Mouse (Mus musculus) natural killer cell, adult 2 months (primary cell): ENCODE measurements around the gene Nrf1.

Experiments used
- DNase-seq, 2 experiments: peaks; one replicate each; pipeline ENCODE4 v3.0.0; 2022; ENCODE audit warnings: low spot score in 2 of 2

The Nrf1 gene

DNA sequence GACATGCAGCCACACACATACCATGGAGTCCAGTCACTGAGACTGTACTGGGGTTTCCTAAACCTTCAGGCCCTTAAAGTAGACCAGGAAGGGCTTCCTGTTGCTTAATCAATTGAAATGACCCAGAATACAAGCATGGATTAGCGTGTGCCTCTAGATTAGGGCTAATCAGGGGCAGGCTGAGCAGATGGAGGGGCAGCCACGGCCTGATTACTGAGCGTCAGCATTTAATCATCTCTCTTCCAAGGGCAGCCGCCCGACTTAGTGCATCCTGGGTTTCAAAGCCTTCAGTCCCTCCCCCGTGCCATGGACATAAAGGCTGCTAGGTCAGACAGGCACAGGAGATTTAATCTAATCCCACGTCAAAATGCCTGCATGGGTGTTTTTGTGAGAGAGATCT lies 99.3 kb downstream of the Nrf1 start:
- DNase-seq = no peak

DNA sequence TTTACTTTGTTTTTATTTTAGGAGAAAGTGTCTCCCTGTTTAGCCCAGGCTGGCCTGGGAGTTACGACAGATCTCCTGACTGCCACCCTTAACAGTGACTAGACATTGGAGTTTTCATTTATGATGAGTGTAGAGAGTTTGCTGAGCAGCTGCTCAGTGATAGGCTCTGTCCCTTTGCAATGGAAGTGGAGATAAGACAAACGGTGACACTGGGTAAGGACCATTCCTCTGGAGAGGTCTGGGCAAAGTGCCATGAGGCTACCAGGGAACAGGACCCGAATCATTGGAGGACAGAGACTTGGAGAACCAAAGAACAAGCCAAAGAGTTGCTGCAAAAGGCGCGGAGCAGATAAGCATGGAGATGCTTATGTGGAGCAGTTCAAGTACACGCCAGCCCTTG lies 100.0 kb downstream of the Nrf1 start:
- no peak for DNase-seq

GRCm38 (mm10) chr6:30150471-30150870 lies 102.7 kb downstream of the Nrf1 start:
- DNase-seq = no peak

DNA sequence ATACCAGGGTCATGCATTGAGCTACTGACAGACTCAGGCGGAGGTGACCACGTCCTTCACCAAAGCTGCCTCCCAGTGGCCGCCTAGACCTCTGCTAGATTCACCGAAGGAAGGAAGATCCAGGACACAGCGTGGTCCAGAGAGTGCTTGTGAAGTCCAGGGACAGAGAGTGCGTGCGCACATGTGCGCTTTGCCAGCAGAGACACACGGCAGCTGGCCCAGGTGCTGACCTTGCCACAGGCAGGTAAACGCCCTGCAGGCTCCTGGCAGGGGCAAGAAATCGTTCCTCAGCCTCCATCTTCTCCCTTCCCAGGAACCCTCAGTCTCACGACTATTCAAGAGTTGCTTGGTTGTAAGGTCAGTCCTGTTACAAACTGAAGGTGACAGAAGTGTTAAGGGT lies 104.4 kb downstream of the Nrf1 start:
- no peak for DNase-seq

DNA sequence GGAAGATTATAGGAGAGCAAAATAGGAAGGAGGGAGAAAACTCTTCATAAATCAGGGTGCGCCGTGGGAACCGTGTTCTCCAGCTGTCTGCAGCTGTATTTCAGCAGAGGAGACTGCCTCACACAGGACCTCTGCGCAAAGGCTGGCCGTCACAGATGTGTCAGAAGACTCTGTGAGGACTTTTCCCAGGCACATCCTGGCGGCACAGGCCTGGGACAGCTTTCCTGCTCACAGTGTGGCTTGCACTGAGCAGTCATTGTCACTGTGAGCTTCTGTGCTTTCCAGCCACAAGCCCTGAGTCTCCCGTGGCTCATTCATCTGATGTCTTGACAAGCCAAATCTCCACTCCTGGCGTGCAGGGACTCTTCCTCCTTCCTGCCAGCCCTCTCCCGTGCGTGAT lies 104.9 kb downstream of the Nrf1 start:
- DNase-seq = no peak

DNA sequence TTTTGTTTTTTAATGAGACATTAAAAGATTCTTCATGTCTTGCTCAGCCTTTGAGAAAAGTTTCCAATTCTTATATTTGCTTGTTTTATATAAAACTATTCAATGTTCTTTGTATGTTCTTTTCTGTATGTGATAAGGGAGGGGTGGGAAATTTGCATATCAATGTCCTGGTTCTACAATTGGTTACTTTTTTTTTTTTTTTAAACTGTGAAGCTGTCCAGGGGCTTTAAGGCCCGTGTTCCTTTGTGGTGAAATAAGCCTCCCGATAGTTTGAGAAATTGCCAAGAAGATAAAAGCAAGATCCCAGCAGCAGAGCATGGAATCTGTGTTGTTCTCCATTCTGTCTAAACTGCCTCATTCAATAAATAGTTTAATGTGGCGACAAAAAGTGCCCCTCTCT lies 105.3 kb downstream of the Nrf1 start:
- DNase-seq = no peak

DNA sequence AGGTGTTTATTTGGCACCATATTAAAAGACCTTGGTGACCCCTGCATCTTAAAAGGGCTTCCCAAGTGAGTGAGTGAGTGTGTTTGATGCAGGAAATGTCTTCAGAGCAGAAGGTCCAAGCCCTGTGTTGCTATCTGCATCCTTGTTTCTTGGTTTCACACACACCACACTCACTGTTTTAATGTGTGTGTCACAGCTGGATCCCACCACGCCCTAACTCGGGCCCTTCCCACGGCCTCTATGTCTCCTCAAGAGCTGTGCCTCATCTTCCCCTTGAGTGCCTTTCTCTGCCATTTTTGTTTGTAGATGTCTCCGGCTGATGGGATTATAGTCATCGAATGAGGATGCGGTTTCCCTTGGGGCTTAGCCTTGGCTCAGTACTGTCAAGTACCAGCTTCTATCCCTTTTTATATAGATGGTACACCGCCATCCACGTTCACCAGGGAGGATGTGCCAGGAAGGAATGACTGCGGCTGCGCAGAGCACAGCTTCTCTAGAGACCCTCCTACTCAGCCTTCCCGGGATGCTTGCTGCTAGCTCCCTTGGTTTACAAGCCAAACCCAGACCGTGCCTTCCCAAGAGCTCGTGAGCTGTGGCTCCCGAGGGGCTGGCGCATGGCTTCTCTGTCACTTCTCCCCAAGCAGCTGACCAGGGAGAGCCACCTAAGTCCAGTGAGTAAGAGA lies 106.1 kb downstream of the Nrf1 start:
- DNase-seq = no peak

GRCm38 (mm10) chr6:30159516-30160045 lies 111.8 kb downstream of the Nrf1 start:
- no peak for DNase-seq

- DNase-seq = no peak
These were observed 112.6 kb downstream of the Nrf1 start for GRCm38 (mm10) chr6:30160408-30160807.

- no peak for DNase-seq
These were observed 113.8 kb downstream of the Nrf1 start for GRCm38 (mm10) chr6:30161618-30162017.

DNA sequence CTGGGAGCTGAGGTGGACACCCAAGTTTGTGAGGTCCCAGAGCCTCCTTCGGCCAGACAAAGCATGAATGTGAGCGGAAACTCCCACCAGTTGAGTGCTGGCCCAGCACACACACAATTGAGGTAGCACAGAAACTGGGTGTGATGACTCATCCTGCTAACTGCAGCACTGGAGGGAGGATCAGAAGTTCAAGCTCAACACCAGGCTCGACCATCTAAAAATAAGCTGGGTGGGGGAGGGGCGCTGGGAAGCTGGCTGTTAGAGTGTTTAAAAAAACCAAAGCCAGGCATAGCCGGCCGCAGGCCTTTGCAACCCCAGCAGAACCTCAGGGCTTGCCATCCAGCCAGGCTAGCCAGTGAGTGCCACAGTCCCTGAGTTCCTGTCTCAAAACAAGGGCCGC lies 114.3 kb downstream of the Nrf1 start:
- no peak for DNase-seq

GRCm38 (mm10) chr6:30166349-30166748 lies 118.6 kb downstream of the Nrf1 start:
- DNase-seq = no peak

DNA sequence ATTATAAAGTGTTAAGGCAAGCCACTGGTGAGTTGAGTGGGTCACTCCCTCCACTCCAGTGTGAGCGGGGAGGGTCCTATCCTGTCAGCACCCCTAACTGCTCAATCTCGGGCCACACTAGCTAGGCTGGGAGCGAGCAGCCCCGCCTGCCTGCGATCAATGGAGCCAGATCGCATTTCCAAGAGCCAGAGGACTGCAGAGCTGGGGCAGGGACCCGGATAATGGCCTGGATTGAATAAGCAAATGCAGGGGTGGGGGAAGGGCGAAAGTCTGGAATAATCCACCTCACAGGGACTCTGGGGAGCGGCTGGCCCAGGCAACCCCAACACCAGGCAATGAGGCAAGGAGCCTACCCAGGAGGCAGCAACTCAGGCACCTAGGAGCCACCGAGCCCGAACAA lies 119.4 kb downstream of the Nrf1 start:
- DNase-seq = no peak

GRCm38 (mm10) chr6:30168275-30168674 lies 120.5 kb downstream of the Nrf1 start:
- DNase-seq = no peak

DNA sequence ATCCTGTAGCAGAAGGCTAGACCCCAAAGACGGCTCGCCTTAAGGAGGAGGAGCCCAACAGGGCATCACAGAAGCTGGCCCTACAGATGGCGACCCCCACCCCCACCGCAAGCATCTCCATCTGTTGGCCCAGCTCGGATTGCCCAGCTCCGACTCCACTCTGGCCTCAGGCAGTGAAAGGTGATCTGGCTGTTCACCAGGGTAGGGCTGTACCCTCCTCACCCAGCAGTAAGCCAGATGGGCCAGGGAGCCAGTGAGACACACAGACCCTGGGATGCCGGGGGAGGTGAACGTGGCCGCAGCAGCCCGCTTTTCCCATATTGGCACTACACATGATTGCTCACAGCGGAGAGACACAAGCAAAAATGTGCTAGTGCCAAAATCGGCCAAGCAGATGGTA lies 121.4 kb downstream of the Nrf1 start:
- no peak for DNase-seq

GRCm38 (mm10) chr6:30171226-30171625 lies 123.4 kb downstream of the Nrf1 start:
- no peak for DNase-seq

DNA sequence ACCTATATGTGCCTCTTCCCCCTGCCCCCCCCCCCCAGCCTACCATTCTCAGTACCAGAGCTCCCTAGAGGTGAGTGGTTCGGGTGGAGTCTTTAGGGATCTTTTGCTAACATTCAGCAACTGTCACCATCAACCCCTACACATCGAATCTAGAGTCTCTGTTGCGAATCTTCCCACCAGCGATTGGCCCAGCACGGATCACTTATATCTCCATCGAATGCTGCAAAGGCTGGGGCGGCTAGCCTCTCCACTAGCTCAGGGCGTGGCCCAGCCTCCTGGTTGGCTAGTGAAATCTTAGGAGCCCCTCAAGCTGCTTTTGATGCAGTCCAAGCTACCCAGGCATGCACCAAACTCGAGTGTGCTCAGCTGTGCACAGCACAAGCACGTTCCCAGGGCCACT lies 124.2 kb downstream of the Nrf1 start:
- no peak for DNase-seq

- no peak for DNase-seq
These were observed 124.6 kb downstream of the Nrf1 start for GRCm38 (mm10) chr6:30172441-30172819.

DNA sequence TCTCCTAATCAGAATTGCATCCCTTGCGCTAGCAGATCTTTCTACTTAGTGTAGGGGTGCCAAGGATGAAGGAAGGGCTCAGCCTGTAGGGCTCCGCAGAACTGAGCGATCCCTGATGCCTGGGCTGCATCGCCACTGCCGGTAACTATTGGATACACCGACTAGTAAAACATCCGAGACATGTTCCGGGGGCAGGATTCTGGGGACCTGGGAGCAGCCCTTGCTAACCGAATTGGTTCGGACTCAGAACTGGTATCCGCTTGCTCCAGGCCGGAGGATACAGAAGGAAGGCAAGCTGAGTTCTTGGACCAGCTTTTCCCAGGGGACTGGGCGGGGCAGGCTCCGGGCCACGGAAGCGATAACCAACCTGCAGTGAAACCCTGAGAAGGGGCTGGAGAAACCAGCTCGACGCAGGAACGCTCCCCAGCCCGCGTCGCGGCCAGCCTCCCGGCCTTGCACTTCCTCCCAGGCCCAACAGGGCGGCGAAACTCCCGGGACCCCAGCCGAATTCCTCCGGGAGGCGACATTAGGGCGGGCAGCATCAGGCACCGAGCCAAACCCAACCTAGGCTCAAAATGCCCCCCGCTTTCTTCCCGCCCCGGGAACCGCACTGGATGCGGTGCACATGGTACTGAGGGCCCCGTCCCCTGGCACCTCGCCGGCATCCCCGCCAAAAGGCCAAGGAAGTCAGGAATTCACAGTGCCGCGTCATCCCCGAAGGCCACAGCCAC lies 125.2 kb downstream of the Nrf1 start:
- no peak for DNase-seq

- peak in 1 of 2 experiments; percentile 33 for DNase-seq
These were observed 126.0 kb downstream of the Nrf1 start for GRCm38 (mm10) chr6:30173551-30174460.

DNA sequence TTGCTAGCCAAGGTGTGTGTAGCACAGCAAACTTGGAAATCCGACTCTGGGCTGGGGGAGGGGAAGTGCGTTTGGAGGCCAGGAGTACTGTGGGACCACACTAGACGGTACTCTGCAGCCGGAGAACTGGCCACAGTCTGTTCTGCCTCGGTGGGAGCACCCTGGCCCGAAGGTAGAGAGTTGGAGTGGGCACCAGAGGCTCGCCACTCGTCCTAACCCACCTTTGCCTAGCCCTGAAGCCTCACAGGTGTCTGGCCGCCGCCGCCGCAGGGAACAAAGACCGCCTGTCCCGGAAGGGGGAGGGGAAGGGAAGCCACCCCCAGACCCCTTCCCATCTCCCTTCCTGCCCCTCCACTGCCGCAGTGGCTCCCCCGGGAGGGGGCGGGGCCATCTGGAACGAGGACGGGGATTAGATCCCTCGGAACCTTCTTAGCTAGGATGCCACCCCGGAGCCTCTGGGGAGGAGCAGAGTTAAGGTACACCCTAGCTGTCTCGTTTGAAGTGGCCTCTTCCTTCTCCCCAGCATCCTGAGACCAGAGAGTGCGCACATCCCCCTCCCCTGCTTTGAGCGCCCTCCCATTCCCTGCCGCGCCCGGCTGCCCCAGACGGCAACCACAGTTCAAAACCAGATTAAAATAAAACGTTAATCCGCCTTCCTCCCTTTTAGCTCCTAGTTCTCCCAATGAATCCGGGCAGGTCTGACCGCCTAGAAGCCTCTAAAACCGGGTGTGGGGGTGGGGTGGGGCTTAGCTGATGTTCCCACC lies 126.9 kb downstream of the Nrf1 start:
- DNase-seq = peak in 1 of 2 experiments; percentile 12
